Mouse (Mus musculus) heart, embryonic 16.5 days (tissue): ENCODE results near the gene Zdhhc13. TPM values are rescaled to one million over a fixed set of nuclear protein-coding genes. Genes with fewer than 3 reads are reported as not detected.

Experiments used
- ATAC-seq: fragments of 200-750 bp; cut with Nextera tagmentation; replicated peaks from 2 replicates; pipeline ENCODE4 v1.8.0; 2017; ENCODE audit warnings: moderate number of reproducible peaks; ENCODE audit not compliant: insufficient read depth, low FRiP score; ENCODE audit errors: extremely low read depth
- H3K27ac ChIP-seq: fragments of 300-500 bp; sonication (generic); 2 replicates; pipeline ENCODE4 v1.5.1; 2014; ENCODE audit warnings: mild to moderate bottlenecking, low read length, control low read depth, moderate library complexity
- H3K27me3 ChIP-seq: fragments of 300-500 bp; sonication (generic); 2 replicates; pipeline ENCODE4 v1.6.1; 2014; ENCODE audit warnings: low read length, mixed read lengths; ENCODE audit not compliant: control insufficient read depth, insufficient read depth
- H3K36me3 ChIP-seq: fragments of 300-500 bp; sonication (generic); 2 replicates; pipeline ENCODE4 v1.6.1; 2014; ENCODE audit not compliant: control insufficient read depth, insufficient read depth
- H3K4me1 ChIP-seq: fragments of 300-500 bp; sonication (generic); 2 replicates; pipeline ENCODE4 v1.6.1; 2014; ENCODE audit warnings: low read length, mixed read lengths; ENCODE audit not compliant: control insufficient read depth, insufficient read depth
- H3K4me2 ChIP-seq: fragments of 300-500 bp; sonication (generic); 2 replicates; pipeline ENCODE4 v1.6.1; 2014; ENCODE audit warnings: low read depth, mild to moderate bottlenecking, control low read depth, low read length
- H3K4me3 ChIP-seq: fragments of 300-500 bp; sonication (generic); 2 replicates; pipeline ENCODE4 v1.5.1; 2014; ENCODE audit warnings: mild to moderate bottlenecking, control low read depth, low read length
- H3K9ac ChIP-seq: fragments of 300-500 bp; sonication (generic); 2 replicates; pipeline ENCODE4 v1.6.1; 2014; ENCODE audit warnings: low read length, control low read depth
- H3K9me3 ChIP-seq: fragments of 300-500 bp; sonication (generic); replicated peaks from 2 replicates; pipeline ENCODE4 v1.6.1; 2016; ENCODE audit warnings: low read length; ENCODE audit not compliant: control insufficient read depth
- WGBS: fragments of 180-500 bp; shearing (Covaris S2); extraction: QIAGEN DNeasy Blood & Tissue Kit; methylation state at CpG from one replicate; pipeline ENCODE4 v1.1.7; 2014; 5-methylcytosine and 5-hydroxymethylcytosine counted together
- polyA plus RNA-seq: library from polyadenylated mRNA; unstranded; fragments of >200 nt; fragmentation: Nextera tagmentation; extraction: Ambion mirVana; gene quantifications from 2 replicates; pipeline ENCODE4 v1.2.1, GENCODE M21; 2015

The Zdhhc13 gene
- polyA plus RNA-seq, 1 experiment from 2014 or later: 33.6 TPM

DNA sequence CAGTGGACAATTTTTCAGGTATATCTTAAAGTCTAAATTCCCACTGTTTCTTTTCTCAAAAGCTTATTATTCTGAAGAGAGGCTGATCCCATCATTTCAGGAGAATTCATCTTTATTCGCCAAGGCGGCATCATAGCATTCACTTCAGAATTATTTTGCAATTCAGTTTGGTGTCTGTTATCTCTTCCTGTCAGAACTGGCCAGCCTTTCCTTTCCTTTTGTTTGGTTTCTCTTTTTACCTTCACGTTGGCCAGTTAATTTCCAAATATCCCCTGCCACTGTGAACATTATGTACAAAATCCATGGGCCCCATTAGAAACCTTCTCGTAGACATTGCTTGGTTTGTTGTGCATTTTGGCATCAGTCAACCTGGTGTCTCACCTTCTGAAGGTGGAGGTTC is 70.6 kb downstream of the Zdhhc13 start:
- 64% methylated on average over 4 of the region's 4 CpGs for WGBS
- H3K9me3 ChIP-seq: no peaks in the 10 kb centered on the region
- no peaks in the 10 kb centered on the region for H3K36me3 ChIP-seq
- no peak overlapping the region for H3K4me2 ChIP-seq
- no peaks in the 10 kb centered on the region for H3K27me3 ChIP-seq
- H3K4me1 ChIP-seq: peaks cover 14% of the 10 kb centered on the region
- H3K27ac ChIP-seq: no peak overlapping the region
- no peak overlapping the region for H3K4me3 ChIP-seq
- no peak for ATAC-seq
- H3K9ac ChIP-seq: no peak overlapping the region

GRCm38 (mm10) chr7:48860948-48861347 is 72.1 kb downstream of the Zdhhc13 start:
- Histone ChIP-seq H3K9me3 (no peaks in the 10 kb centered on the region), H3K36me3 (peaks cover 4% of the 10 kb centered on the region; the same call in 1 of the 2 replicates), H3K9ac (no peak overlapping the region), H3K4me2 (no peak overlapping the region), H3K4me3 (no peak overlapping the region), H3K27ac (no peak overlapping the region), H3K4me1 (peaks cover 12% of the 10 kb centered on the region), H3K27me3 (no peaks in the 10 kb centered on the region)
- 27% methylated on average over 1 of the region's 1 CpGs for WGBS
- ATAC-seq: no peak

GRCm38 (mm10) chr7:48861796-48862195 is 73.0 kb downstream of the Zdhhc13 start:
- Histone ChIP-seq H3K9me3 (no peaks in the 10 kb centered on the region), H3K36me3 (peaks cover 6% of the 10 kb centered on the region; the same call in 1 of the 2 replicates), H3K27me3 (no peaks in the 10 kb centered on the region), H3K4me3 (no peak overlapping the region), H3K9ac (no peak overlapping the region), H3K4me2 (no peak overlapping the region), H3K4me1 (peaks cover 9% of the 10 kb centered on the region), H3K27ac (no peak overlapping the region)
- ATAC-seq: no peak
- 82% methylated on average over 4 of the region's 4 CpGs for WGBS

DNA sequence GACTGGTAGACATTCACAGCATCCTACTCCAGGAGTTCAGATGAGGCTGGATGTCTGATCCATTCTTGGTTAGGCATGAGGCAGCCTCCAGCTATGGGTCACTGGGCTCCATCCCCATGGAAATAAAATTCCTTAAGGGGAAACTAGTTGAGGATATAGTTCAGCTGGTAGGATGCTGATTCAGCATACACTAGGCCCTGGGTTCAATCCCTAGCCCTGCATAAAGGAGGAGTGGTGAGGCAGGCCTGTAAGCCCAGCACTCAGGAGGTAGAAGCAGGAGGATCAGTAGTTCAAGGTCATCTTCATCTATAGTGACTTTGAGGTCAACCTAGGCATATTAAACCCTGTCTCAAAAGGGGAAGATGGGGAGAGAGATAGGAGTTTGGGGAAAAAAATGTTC is 75.4 kb downstream of the Zdhhc13 start:
- peaks cover 24% of the 10 kb centered on the region for H3K36me3 ChIP-seq
- no peaks in the 10 kb centered on the region for H3K27me3 ChIP-seq
- H3K4me2 ChIP-seq: no peak overlapping the region
- no peak for ATAC-seq
- H3K27ac ChIP-seq: no peak overlapping the region
- no peak overlapping the region for H3K9ac ChIP-seq
- H3K4me3 ChIP-seq: no peak overlapping the region
- H3K4me1 ChIP-seq: peaks cover 6% of the 10 kb centered on the region
- no peaks in the 10 kb centered on the region for H3K9me3 ChIP-seq

DNA sequence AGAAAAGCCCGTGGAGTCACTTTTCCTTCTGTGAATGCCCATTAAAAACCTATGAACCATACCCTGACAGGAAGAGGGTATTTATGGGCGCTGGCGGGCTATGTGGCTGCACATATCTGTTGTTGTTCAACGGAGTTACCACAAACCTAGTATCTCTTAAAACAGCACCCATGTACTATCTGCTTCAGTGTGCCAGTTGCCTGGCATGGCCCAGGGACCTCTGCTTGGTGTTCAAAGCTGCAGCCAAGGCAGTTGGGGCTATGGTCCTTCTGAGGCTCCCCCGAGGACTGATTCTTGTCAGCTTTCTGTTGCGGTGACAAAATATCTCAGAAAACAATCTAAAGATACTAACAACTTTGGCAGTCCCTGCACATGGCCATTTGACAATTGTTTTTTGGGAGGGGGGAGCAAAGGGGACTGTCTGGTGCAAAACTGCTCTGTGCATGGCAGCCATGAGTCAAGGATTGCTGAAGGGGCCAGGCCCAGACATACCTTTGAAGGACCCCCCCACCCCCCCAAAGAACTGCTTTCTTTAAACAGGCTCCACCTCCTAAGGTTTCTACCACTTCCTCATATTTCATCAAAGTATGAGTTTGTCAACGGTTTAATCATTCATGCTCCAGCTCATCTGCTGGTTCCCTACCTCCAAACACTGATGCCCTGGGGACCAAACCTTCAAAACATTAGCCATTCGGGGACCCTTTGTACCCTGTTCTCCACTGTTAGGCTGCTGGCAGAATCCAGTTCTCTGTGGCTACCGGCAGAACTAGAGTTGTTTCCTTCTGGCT is 76.1 kb downstream of the Zdhhc13 start:
- Histone ChIP-seq H3K4me1 (peaks cover 5% of the 10 kb centered on the region), H3K27me3 (no peaks in the 10 kb centered on the region), H3K4me2 (no peak overlapping the region), H3K27ac (no peak overlapping the region), H3K36me3 (peaks cover 29% of the 10 kb centered on the region), H3K9me3 (no peaks in the 10 kb centered on the region), H3K9ac (no peak overlapping the region), H3K4me3 (no peak overlapping the region)
- no peak for ATAC-seq
- 83% methylated on average over 9 of the region's 9 CpGs for WGBS

- Histone ChIP-seq H3K4me1 (no peaks in the 10 kb centered on the region), H3K36me3 (peaks cover 52% of the 10 kb centered on the region), H3K4me2 (no peak overlapping the region), H3K4me3 (no peak overlapping the region), H3K9ac (no peak overlapping the region), H3K27me3 (no peaks in the 10 kb centered on the region), H3K27ac (no peak overlapping the region), H3K9me3 (no peaks in the 10 kb centered on the region)
- ATAC-seq: no peak
- 80% methylated on average over 18 of the region's 18 CpGs for WGBS
Measured at GRCm38 (mm10) chr7:48867576-48867975, 78.8 kb downstream of the Zdhhc13 start.

DNA sequence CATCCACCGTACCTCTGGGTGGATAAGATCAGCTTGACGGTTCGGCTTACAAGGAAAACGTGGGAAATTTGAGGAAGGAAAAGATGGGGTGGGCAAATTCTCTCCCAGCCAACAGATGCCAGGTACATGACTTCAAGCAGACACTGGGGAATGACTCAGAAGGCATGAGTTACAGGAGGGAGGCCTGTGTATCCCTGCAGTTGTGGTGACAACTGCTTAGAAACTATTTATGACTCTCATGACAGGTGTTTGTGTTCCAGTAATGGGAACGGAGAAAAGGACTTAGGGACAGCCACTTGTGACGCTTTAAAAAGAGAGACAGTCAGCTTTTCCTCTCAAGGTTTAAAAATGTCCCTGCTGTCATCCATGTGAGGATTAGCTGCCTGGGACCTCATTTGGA is 81.3 kb downstream of the Zdhhc13 start:
- ATAC-seq: no peak
- Histone ChIP-seq H3K27ac (no peak overlapping the region), H3K9me3 (no peaks in the 10 kb centered on the region), H3K4me2 (no peak overlapping the region), H3K27me3 (no peaks in the 10 kb centered on the region), H3K9ac (no peak overlapping the region), H3K4me1 (no peaks in the 10 kb centered on the region; the same call in 1 of the 2 replicates), H3K36me3 (peaks cover 75% of the 10 kb centered on the region), H3K4me3 (no peak overlapping the region)
- 73% methylated on average over 6 of the region's 6 CpGs for WGBS

- WGBS: 95% methylated on average over 21 of the region's 21 CpGs
- Histone ChIP-seq H3K9me3 (no peaks in the 10 kb centered on the region), H3K27ac (no peak overlapping the region), H3K4me2 (no peak overlapping the region), H3K27me3 (no peaks in the 10 kb centered on the region), H3K4me1 (no peaks in the 10 kb centered on the region; the same call in 1 of the 2 replicates), H3K4me3 (no peak overlapping the region), H3K36me3 (peaks cover 77% of the 10 kb centered on the region), H3K9ac (no peak overlapping the region)
- no peak for ATAC-seq
Measured at GRCm38 (mm10) chr7:48870579-48871180, 81.9 kb downstream of the Zdhhc13 start.

DNA sequence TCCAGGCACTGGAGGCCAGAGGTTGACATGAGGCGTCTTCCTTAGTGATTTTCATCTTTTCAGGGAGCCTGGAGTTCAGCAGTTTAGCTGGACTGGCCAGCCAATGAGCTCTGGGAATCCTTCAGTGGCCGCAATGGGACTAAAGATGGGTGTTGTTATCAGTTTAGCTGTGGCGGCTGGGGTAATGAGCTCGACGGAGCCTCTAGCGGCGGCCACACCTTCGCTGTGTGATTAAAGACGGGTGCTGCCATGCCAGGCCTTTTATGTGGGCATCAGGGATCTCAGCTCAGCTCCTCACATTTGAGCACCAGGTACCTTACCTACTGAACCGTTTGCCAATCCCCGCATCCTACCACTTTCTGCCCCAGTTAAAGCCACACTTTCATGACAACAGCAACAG is 82.5 kb downstream of the Zdhhc13 start:
- Histone ChIP-seq H3K4me2 (no peak overlapping the region), H3K4me3 (no peak overlapping the region), H3K36me3 (peaks cover 79% of the 10 kb centered on the region), H3K27me3 (no peaks in the 10 kb centered on the region), H3K9me3 (no peaks in the 10 kb centered on the region), H3K9ac (no peak overlapping the region), H3K27ac (no peak overlapping the region), H3K4me1 (no peaks in the 10 kb centered on the region; the same call in 1 of the 2 replicates)
- WGBS: 78% methylated on average over 11 of the region's 11 CpGs
- ATAC-seq: no peak
